Mouse (Mus musculus) C2C12 (cell line): ENCODE data around the gene Atrnl1. TPM values are rescaled to one million over a fixed set of nuclear protein-coding genes. Genes with fewer than 3 reads are reported as not detected.

ENCODE experiments used
- H3K27me3 ChIP-seq: one replicate; pipeline ENCODE4 v1.6.1; 2011; ENCODE audit not compliant: control insufficient read depth, insufficient read depth, insufficient read length
- H3K36me3 ChIP-seq: one replicate; pipeline ENCODE4 v1.6.1; 2011; ENCODE audit not compliant: control insufficient read depth, insufficient read depth
- H3K4me3 ChIP-seq: one replicate; pipeline ENCODE4 v1.5.1; 2011; ENCODE audit warnings: mild to moderate bottlenecking, control low read depth; ENCODE audit not compliant: poor library complexity, insufficient read depth, severe bottlenecking
- H3K79me2 ChIP-seq: one replicate; pipeline ENCODE4 v1.6.1; 2011; ENCODE audit not compliant: control insufficient read depth, insufficient read depth
- H3K79me3 ChIP-seq: one replicate; pipeline ENCODE4 v1.6.1; 2011; ENCODE audit warnings: low read depth, control low read depth
- H3ac ChIP-seq: one replicate; pipeline ENCODE3; 2011; ENCODE audit warnings: low read depth; ENCODE audit not compliant: control insufficient read depth, insufficient read length
- CEBPB ChIP-seq: IDR thresholded peaks from one replicate; pipeline ENCODE4 v1.6.1; 2011; ENCODE audit warnings: low read depth, mild to moderate bottlenecking, control low read depth, moderate library complexity
- CTCF ChIP-seq: IDR thresholded peaks from one replicate; pipeline ENCODE4 v1.5.1; 2011; ENCODE audit not compliant: control insufficient read depth, insufficient read depth, insufficient read length
- FOSL1 ChIP-seq: IDR thresholded peaks from one replicate; pipeline ENCODE4 v1.8.0; 2011; ENCODE audit warnings: mild to moderate bottlenecking, low read length; ENCODE audit not compliant: poor library complexity, insufficient read depth, severe bottlenecking
- MAX ChIP-seq: IDR thresholded peaks from one replicate; pipeline ENCODE4 v1.6.1; 2011; ENCODE audit warnings: mild to moderate bottlenecking, control low read depth
- MYOD1 ChIP-seq: IDR thresholded peaks from one replicate; pipeline ENCODE4 v1.6.1; 2011; ENCODE audit warnings: low read depth; ENCODE audit not compliant: control insufficient read depth, insufficient read length
- MYOG ChIP-seq: IDR thresholded peaks from one replicate; pipeline ENCODE4 v1.6.1; 2011; ENCODE audit not compliant: control insufficient read depth, insufficient read length; ENCODE audit errors: extremely low read depth
- USF1 ChIP-seq: IDR thresholded peaks from one replicate; pipeline ENCODE4 v1.6.1; 2011; ENCODE audit warnings: low read depth, mild to moderate bottlenecking, control low read depth, moderate library complexity
- polyA plus RNA-seq: library from polyadenylated mRNA; unstranded; fragments of >200 nt; fragmentation: generic; extraction: Trizol; gene quantifications from one replicate; pipeline ENCODE4 v1.2.1, GENCODE M21; 2012; ENCODE audit warnings: missing spikeins

Gene Atrnl1
- polyA plus RNA-seq, 1 experiment: 3.3 TPM

DNA sequence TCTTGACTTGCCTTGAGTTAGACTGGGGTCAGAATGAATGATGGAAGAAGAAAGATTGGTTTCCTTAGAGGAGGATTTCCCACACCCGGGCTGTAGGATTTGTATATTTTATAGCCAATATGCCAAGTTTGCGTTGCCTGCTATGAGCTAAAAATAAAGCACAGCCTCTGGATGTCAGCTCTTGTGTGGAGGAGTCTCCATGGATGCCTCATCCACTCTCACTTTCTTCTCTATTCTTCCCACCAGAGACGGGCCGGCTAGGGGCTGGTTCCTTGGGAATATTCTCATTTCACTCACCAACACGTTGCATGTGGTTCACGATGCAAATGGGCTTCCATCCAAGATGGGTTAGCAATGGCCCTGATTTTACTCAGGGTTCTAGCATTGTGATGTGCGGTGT is 540.4 kb downstream of the Atrnl1 start:
- no peak overlapping the region for H3ac ChIP-seq
- H3K36me3 ChIP-seq: no peaks in the 10 kb centered on the region
- H3K79me2 ChIP-seq: no peaks in the 10 kb centered on the region
- H3K79me3 ChIP-seq: no peaks in the 10 kb centered on the region
- no peak overlapping the region for H3K4me3 ChIP-seq
- no peak for TF ChIP-seq CEBPB
- TF ChIP-seq MYOG: no peak
- TF ChIP-seq CTCF: no peak
- TF ChIP-seq FOSL1: no peak
- no peaks in the 10 kb centered on the region for H3K27me3 ChIP-seq

DNA sequence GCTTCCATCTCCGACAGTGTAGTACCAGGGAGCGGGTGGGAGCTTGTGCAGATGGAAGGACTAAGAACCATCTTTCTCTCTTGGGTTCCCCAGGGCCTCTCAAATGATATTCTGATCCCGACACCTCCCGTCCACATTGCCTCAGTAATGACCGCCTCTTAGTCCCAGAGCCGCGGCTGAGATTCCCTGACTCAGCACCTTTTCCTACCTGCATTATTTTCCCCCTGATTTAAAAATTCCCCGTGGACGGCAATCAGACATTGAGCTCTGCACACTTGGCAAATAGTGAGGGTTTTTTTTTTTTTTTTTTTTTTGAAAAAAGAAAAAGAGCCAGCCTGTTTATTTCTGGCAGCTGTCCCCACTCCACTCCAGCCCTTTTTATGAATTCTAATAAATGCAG is 550.7 kb downstream of the Atrnl1 start:
- Histone ChIP-seq H3K79me2 (no peaks in the 10 kb centered on the region), H3K4me3 (no peak overlapping the region), H3K79me3 (no peaks in the 10 kb centered on the region), H3K27me3 (no peaks in the 10 kb centered on the region), H3K36me3 (no peaks in the 10 kb centered on the region), H3ac (no peak overlapping the region)
- TF ChIP-seq CTCF (no peak), USF1 (no peak), MYOG (no peak), MAX (no peak), FOSL1 (no peak), MYOD1 (no peak), CEBPB (no peak)

GRCm38 (mm10) chr19:58164896-58165634 is 554.2 kb downstream of the Atrnl1 start:
- Histone ChIP-seq H3K79me3 (no peaks in the 10 kb centered on the region), H3K27me3 (no peaks in the 10 kb centered on the region), H3K4me3 (no peak overlapping the region), H3ac (no peak overlapping the region), H3K79me2 (no peaks in the 10 kb centered on the region), H3K36me3 (no peaks in the 10 kb centered on the region)
- TF ChIP-seq USF1: no peak
- no peak for TF ChIP-seq MYOD1
- no peak for TF ChIP-seq FOSL1
- TF ChIP-seq CEBPB: no peak
- no peak for TF ChIP-seq MYOG
- no peak for TF ChIP-seq CTCF
- no peak for TF ChIP-seq MAX

- Histone ChIP-seq H3ac (no peak overlapping the region), H3K36me3 (no peaks in the 10 kb centered on the region), H3K79me2 (no peaks in the 10 kb centered on the region), H3K4me3 (no peak overlapping the region), H3K27me3 (no peaks in the 10 kb centered on the region), H3K79me3 (no peaks in the 10 kb centered on the region)
- no peak for TF ChIP-seq CTCF
Measured at GRCm38 (mm10) chr19:58165635-58166015, 554.8 kb downstream of the Atrnl1 start.

DNA sequence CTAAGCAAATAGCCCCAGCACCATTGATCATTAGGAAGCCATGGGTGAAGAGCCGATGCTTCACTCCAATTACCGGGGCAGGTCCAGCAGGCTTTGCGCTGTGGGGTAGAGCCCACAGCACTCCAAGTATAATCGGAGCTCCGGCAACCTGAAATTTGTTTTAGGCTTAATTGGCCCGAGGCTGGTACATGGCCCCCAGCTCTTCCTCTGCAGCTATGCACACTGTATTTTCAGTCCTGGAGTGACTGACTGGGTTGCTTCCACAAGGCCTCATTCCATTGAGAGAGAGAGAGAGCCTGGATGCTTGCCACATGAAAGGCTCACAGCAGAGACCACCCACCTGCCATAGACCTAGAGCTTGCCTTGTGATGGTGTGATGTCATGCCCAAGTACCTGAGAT is 555.3 kb downstream of the Atrnl1 start:
- Histone ChIP-seq H3K79me3 (no peaks in the 10 kb centered on the region), H3ac (no peak overlapping the region), H3K36me3 (no peaks in the 10 kb centered on the region), H3K4me3 (no peak overlapping the region), H3K27me3 (no peaks in the 10 kb centered on the region), H3K79me2 (no peaks in the 10 kb centered on the region)
- TF ChIP-seq CTCF (no peak), MAX (no peak), CEBPB (no peak), MYOD1 (no peak), FOSL1 (no peak), USF1 (no peak), MYOG (no peak)

- TF ChIP-seq MYOG: no peak
- TF ChIP-seq USF1: no peak
- TF ChIP-seq MYOD1: no peak
- no peak for TF ChIP-seq MAX
- TF ChIP-seq CTCF: no peak
- no peak for TF ChIP-seq CEBPB
- H3K27me3 ChIP-seq: no peaks in the 10 kb centered on the region
Measured at GRCm38 (mm10) chr19:58178410-58178809, 567.6 kb downstream of the Atrnl1 start.

More at GRCm38 (mm10) chr19:58178410-58178809, 567.6 kb downstream of the Atrnl1 start:
- H3K4me3 ChIP-seq: no peak overlapping the region
- H3K36me3 ChIP-seq: no peaks in the 10 kb centered on the region
- H3K79me3 ChIP-seq: no peaks in the 10 kb centered on the region
- H3K79me2 ChIP-seq: no peaks in the 10 kb centered on the region
- H3ac ChIP-seq: no peak overlapping the region
